Mouse (Mus musculus): ENCODE data around the gene Npepl1. TPM values are rescaled to one million over a fixed set of nuclear protein-coding genes. Genes with fewer than 3 reads are reported as not detected.

Gene Npepl1
- polyA plus RNA-seq, 1 experiment from 2014 or later: 34.0 TPM

GRCm38 (mm10) chr2:174119259-174119658 is 9.1 kb downstream of the Npepl1 start:
- Histone ChIP-seq H3K27ac (ENCODE audit: low read depth, low read length) (no peak overlapping the region), H3K4me3 (ENCODE audit: low read depth, low read length) (no peak overlapping the region), H3K27me3 (ENCODE audit: control insufficient read depth, insufficient read depth, low read length) (no peaks in the 10 kb centered on the region), H3K9ac (ENCODE audit: low read length) (no peak overlapping the region), H3K4me2 (no peak overlapping the region), H3K36me3 (ENCODE audit: control insufficient read depth, insufficient read depth, low read length) (peaks cover 8% of the 10 kb centered on the region), H3K9me3 (ENCODE audit: control insufficient read depth, low read length) (no peaks in the 10 kb centered on the region; the same call in 1 of the 2 replicates), H3K4me1 (ENCODE audit: control insufficient read depth, insufficient read depth, low read length) (no peaks in the 10 kb centered on the region)
- ATAC-seq (ENCODE audit: low FRiP score) (no peak), DNase-seq (ENCODE audit: low spot score, missing footprints) (no peak)
- WGBS: 90% methylated on average over 11 of the region's 11 CpGs

- 93% methylated on average over 19 of the region's 19 CpGs for WGBS
- H3K36me3 ChIP-seq (ENCODE audit: control insufficient read depth, insufficient read depth, low read length): peaks cover 8% of the 10 kb centered on the region
- DNase-seq (ENCODE audit: low spot score, missing footprints) (no peak), ATAC-seq (ENCODE audit: low FRiP score) (no peak)
- H3K4me3 ChIP-seq (ENCODE audit: low read depth, low read length): no peak overlapping the region
- no peak overlapping the region for H3K4me2 ChIP-seq
- H3K9ac ChIP-seq (ENCODE audit: low read length): no peak overlapping the region
- no peaks in the 10 kb centered on the region for H3K27me3 ChIP-seq (ENCODE audit: control insufficient read depth, insufficient read depth, low read length)
- no peaks in the 10 kb centered on the region for H3K4me1 ChIP-seq (ENCODE audit: control insufficient read depth, insufficient read depth, low read length)
- H3K9me3 ChIP-seq (ENCODE audit: control insufficient read depth, low read length): peaks cover 3% of the 10 kb centered on the region; the same call in 1 of the 2 replicates
- H3K27ac ChIP-seq (ENCODE audit: low read depth, low read length): no peak overlapping the region
Observed at GRCm38 (mm10) chr2:174120631-174121030, 10.5 kb downstream of the Npepl1 start.

- Histone ChIP-seq H3K4me2 (no peak overlapping the region), H3K27ac (ENCODE audit: low read depth, low read length) (no peak overlapping the region), H3K9ac (ENCODE audit: low read length) (no peak overlapping the region), H3K4me3 (ENCODE audit: low read depth, low read length) (no peak overlapping the region), H3K36me3 (ENCODE audit: control insufficient read depth, insufficient read depth, low read length) (peaks cover 8% of the 10 kb centered on the region), H3K27me3 (ENCODE audit: control insufficient read depth, insufficient read depth, low read length) (no peaks in the 10 kb centered on the region), H3K4me1 (ENCODE audit: control insufficient read depth, insufficient read depth, low read length) (peaks cover 1% of the 10 kb centered on the region), H3K9me3 (ENCODE audit: control insufficient read depth, low read length) (peaks cover 3% of the 10 kb centered on the region; the same call in 1 of the 2 replicates)
- 77% methylated on average over 12 of the region's 12 CpGs for WGBS
- DNase-seq (ENCODE audit: low spot score, missing footprints) (no peak), ATAC-seq (ENCODE audit: low FRiP score) (no peak)
Observed at GRCm38 (mm10) chr2:174121411-174121947, 11.3 kb downstream of the Npepl1 start.

- 94% methylated on average over 2 of the region's 2 CpGs for WGBS
- Histone ChIP-seq H3K27ac (ENCODE audit: low read depth, low read length) (no peak overlapping the region), H3K4me2 (no peak overlapping the region), H3K4me1 (ENCODE audit: control insufficient read depth, insufficient read depth, low read length) (peaks cover 8% of the 10 kb centered on the region), H3K4me3 (ENCODE audit: low read depth, low read length) (no peak overlapping the region), H3K9ac (ENCODE audit: low read length) (no peak overlapping the region), H3K27me3 (ENCODE audit: control insufficient read depth, insufficient read depth, low read length) (no peaks in the 10 kb centered on the region), H3K36me3 (ENCODE audit: control insufficient read depth, insufficient read depth, low read length) (peaks cover 8% of the 10 kb centered on the region), H3K9me3 (ENCODE audit: control insufficient read depth, low read length) (peaks cover 3% of the 10 kb centered on the region; the same call in 1 of the 2 replicates)
- ATAC-seq (ENCODE audit: low FRiP score) (no peak), DNase-seq (ENCODE audit: low spot score, missing footprints) (peak; percentile 8)
Observed at GRCm38 (mm10) chr2:174122331-174122730, 12.2 kb downstream of the Npepl1 start.

- H3K27ac ChIP-seq (ENCODE audit: low read depth, low read length): no peak overlapping the region
- no peak overlapping the region for H3K4me2 ChIP-seq
- no peaks in the 10 kb centered on the region for H3K27me3 ChIP-seq (ENCODE audit: control insufficient read depth, insufficient read depth, low read length)
- H3K9me3 ChIP-seq (ENCODE audit: control insufficient read depth, low read length): peaks cover 3% of the 10 kb centered on the region; the same call in 1 of the 2 replicates
- H3K4me1 ChIP-seq (ENCODE audit: control insufficient read depth, insufficient read depth, low read length): peaks cover 8% of the 10 kb centered on the region
- peaks cover 8% of the 10 kb centered on the region for H3K36me3 ChIP-seq (ENCODE audit: control insufficient read depth, insufficient read depth, low read length)
- 74% methylated on average over 3 of the region's 3 CpGs for WGBS
- ATAC-seq (ENCODE audit: low FRiP score) (no peak), DNase-seq (ENCODE audit: low spot score, missing footprints) (peak; percentile 37)
- no peak overlapping the region for H3K9ac ChIP-seq (ENCODE audit: low read length)
- no peak overlapping the region for H3K4me3 ChIP-seq (ENCODE audit: low read depth, low read length)
Observed at GRCm38 (mm10) chr2:174123731-174124130, 13.6 kb downstream of the Npepl1 start.

GRCm38 (mm10) chr2:174126522-174127375 is 16.6 kb downstream of the Npepl1 start:
- H3K4me3 ChIP-seq (ENCODE audit: low read depth, low read length): no peak overlapping the region
- H3K27me3 ChIP-seq (ENCODE audit: control insufficient read depth, insufficient read depth, low read length): no peaks in the 10 kb centered on the region
- peak overlapping the region; percentile 33 for H3K4me2 ChIP-seq
- peaks cover 8% of the 10 kb centered on the region for H3K4me1 ChIP-seq (ENCODE audit: control insufficient read depth, insufficient read depth, low read length)
- peak overlapping the region; percentile 27 for H3K9ac ChIP-seq (ENCODE audit: low read length)
- 9% methylated on average over 21 of the region's 21 CpGs for WGBS
- peaks cover 3% of the 10 kb centered on the region; the same call in 1 of the 2 replicates for H3K9me3 ChIP-seq (ENCODE audit: control insufficient read depth, low read length)
- peak; percentile 87 for ATAC-seq (ENCODE audit: low FRiP score)
- peak; percentile 90 for DNase-seq (ENCODE audit: low spot score, missing footprints)
- H3K36me3 ChIP-seq (ENCODE audit: control insufficient read depth, insufficient read depth, low read length): peaks cover 3% of the 10 kb centered on the region
- H3K27ac ChIP-seq (ENCODE audit: low read depth, low read length): no peak overlapping the region

- no peak overlapping the region for H3K27ac ChIP-seq (ENCODE audit: low read depth, low read length)
- H3K9me3 ChIP-seq (ENCODE audit: control insufficient read depth, low read length): peaks cover 3% of the 10 kb centered on the region; the same call in 1 of the 2 replicates
- H3K4me2 ChIP-seq: peak overlapping the region; percentile 33
- no peaks in the 10 kb centered on the region for H3K27me3 ChIP-seq (ENCODE audit: control insufficient read depth, insufficient read depth, low read length)
- H3K9ac ChIP-seq (ENCODE audit: low read length): peak overlapping the region; percentile 24
- H3K36me3 ChIP-seq (ENCODE audit: control insufficient read depth, insufficient read depth, low read length): peaks cover 3% of the 10 kb centered on the region
- no peak overlapping the region for H3K4me3 ChIP-seq (ENCODE audit: low read depth, low read length)
- 16% methylated on average over 6 of the region's 6 CpGs for WGBS
- peaks cover 8% of the 10 kb centered on the region for H3K4me1 ChIP-seq (ENCODE audit: control insufficient read depth, insufficient read depth, low read length)
- ATAC-seq (ENCODE audit: low FRiP score) (peak; percentile 10), DNase-seq (ENCODE audit: low spot score, missing footprints) (peak; percentile 89)
Observed at GRCm38 (mm10) chr2:174127376-174127713, 17.2 kb downstream of the Npepl1 start.

GRCm38 (mm10) chr2:174128926-174129325 is 18.8 kb downstream of the Npepl1 start:
- ATAC-seq (ENCODE audit: low FRiP score) (no peak), DNase-seq (ENCODE audit: low spot score, missing footprints) (peak; percentile 17)
- no peak overlapping the region for H3K4me2 ChIP-seq
- H3K9ac ChIP-seq (ENCODE audit: low read length): no peak overlapping the region
- WGBS: 92% methylated on average over 6 of the region's 6 CpGs
- no peaks in the 10 kb centered on the region; the same call in 1 of the 2 replicates for H3K36me3 ChIP-seq (ENCODE audit: control insufficient read depth, insufficient read depth, low read length)
- no peaks in the 10 kb centered on the region for H3K27me3 ChIP-seq (ENCODE audit: control insufficient read depth, insufficient read depth, low read length)
- H3K27ac ChIP-seq (ENCODE audit: low read depth, low read length): no peak overlapping the region
- peaks cover 3% of the 10 kb centered on the region; the same call in 1 of the 2 replicates for H3K9me3 ChIP-seq (ENCODE audit: control insufficient read depth, low read length)
- H3K4me3 ChIP-seq (ENCODE audit: low read depth, low read length): no peak overlapping the region
- peaks cover 8% of the 10 kb centered on the region for H3K4me1 ChIP-seq (ENCODE audit: control insufficient read depth, insufficient read depth, low read length)

GRCm38 (mm10) chr2:174130468-174131097 is 20.4 kb downstream of the Npepl1 start:
- ATAC-seq (ENCODE audit: low FRiP score) (no peak), DNase-seq (ENCODE audit: low spot score, missing footprints) (no peak)
- Histone ChIP-seq H3K4me2 (no peak overlapping the region), H3K27me3 (ENCODE audit: control insufficient read depth, insufficient read depth, low read length) (no peaks in the 10 kb centered on the region), H3K4me3 (ENCODE audit: low read depth, low read length) (no peak overlapping the region), H3K27ac (ENCODE audit: low read depth, low read length) (no peak overlapping the region), H3K36me3 (ENCODE audit: control insufficient read depth, insufficient read depth, low read length) (no peaks in the 10 kb centered on the region), H3K9me3 (ENCODE audit: control insufficient read depth, low read length) (no peaks in the 10 kb centered on the region), H3K4me1 (ENCODE audit: control insufficient read depth, insufficient read depth, low read length) (peaks cover 8% of the 10 kb centered on the region), H3K9ac (ENCODE audit: low read length) (no peak overlapping the region)
- 88% methylated on average over 8 of the region's 8 CpGs for WGBS

All from midbrain, embryonic 11.5 days (tissue).